Mouse (Mus musculus) ES-Bruce4 (cell line): Measurements from ENCODE around the gene Rhbdf2.

Source experiments
- CTCF ChIP-seq: IDR thresholded peaks from one replicate; pipeline ENCODE4 v1.8.1; 2011; ENCODE audit warnings: low read depth, low read length
- EP300 ChIP-seq: IDR thresholded peaks from 2 replicates; pipeline ENCODE4 v1.6.1; 2011; ENCODE audit warnings: low read depth, low read length; ENCODE audit not compliant: insufficient read depth
- POLR2A ChIP-seq: IDR thresholded peaks from one replicate; pipeline ENCODE4 v1.8.1; 2011; ENCODE audit warnings: low read length; ENCODE audit not compliant: insufficient read depth

DNA sequence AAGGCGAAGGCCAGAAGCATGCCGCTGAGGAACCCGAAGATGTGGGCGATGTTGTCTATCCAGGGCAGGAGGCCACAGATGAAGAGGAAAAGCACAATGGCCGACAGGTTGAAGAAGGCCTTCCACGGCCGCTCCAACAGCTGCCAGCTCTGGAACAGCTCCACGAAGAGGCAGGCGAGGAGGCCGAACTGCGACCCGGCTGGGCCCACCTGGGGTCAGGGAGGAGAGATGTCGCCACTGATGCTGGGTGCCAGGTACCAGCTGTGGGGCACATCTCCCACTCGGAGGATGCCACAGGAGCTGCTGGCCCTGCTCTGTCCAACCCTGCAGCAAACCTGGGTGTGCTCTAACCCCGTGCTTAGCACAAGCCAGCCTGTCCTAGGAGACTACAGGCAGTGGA is 27.6 kb downstream of the Rhbdf2 start:
- TF ChIP-seq CTCF (no peak), POLR2A (no peak), EP300 (no peak)
